Mouse (Mus musculus): ENCODE measurements at regions not wholly inside any gene's neighbourhood (a gene's known extent, or its start where the extent isn't known, plus 50 kb on each side); places are given as distances from the start of the nearest gene placed in this dataset.
A peak's percentile ranks its signal among the peaks of the same experiment; 100 is the strongest.

- DNase-seq (ENCODE audit: low spot score) = no peak
Measured at GRCm38 (mm10) chr15:48860627-48861026, 5024.1 kb upstream of the Gm7489 start.

DNA sequence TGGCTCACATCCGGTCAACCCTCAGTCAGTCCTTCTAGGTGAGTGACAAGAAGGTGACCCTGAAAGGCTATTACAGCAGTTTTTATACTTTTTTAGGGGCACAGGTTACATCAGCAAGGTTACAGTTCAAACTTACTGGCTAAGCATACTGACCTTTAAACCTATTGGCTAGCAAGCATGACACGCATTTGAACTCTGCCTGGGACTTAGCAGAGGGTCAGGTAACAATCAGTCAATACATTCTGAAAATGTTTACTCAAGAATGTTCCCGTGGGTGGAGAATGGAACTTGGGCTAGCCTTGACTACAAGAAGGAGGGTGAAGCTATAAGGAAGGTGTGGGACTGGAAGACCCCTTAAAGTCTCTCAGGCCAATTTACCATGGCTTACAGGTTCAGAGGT is 4986.2 kb upstream of the Gm7489 start:
- DNase-seq (ENCODE audit: low spot score) = no peak

GRCm38 (mm10) chr15:48904687-48905086 is 4980.0 kb upstream of the Gm7489 start:
- peak; percentile 15 for DNase-seq (ENCODE audit: low spot score)

DNA sequence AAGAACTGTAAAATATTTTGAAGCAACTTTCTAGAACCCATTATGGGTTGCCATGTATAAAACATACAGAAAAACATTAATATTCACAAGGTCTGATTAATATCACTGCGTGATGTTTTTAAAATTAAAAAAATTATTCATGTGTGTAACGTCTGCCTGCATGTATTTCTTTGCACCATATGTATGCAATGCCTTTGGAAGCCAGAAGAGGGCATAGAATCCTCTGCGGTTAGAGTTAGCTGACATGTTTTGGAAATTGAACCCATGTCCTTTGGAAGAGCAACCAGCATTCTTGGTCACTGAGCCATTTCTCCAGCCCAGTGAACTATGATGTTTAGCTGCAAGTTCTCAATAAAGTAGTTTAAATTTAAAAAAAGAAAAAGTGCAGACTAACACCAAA is 4958.8 kb upstream of the Gm7489 start:
- no peak for DNase-seq (ENCODE audit: low spot score)

DNA sequence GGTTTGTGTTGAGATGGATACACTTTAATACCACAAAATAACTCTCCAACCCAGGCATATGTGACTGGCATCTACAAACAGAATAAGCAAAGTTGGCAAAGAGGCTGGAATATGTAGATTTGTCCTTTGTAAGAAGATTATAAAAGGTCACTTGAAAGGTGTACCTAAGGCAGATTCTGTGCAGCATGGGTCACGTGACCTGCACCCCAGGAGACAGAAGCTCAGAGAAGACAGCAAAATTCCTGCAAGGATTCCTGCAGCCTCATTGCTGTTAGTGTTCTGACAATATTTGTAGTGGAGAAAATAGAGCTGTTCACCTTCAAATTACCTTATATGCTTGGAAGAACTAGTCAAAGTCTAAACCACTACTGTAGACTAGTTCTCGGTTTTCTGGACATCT is 4938.6 kb upstream of the Gm7489 start:
- DNase-seq (ENCODE audit: low spot score) = no peak

- DNase-seq (ENCODE audit: low spot score) = no peak
Measured at GRCm38 (mm10) chr15:48976176-48976575, 4908.5 kb upstream of the Gm7489 start.

- DNase-seq (ENCODE audit: low spot score) = no peak
Measured at GRCm38 (mm10) chr15:48976583-48976982, 4908.1 kb upstream of the Gm7489 start.

Data from layer of hippocampus, adult 9-10 months (tissue).